Mouse (Mus musculus) lung, postnatal 36 days (tissue): Measurements from ENCODE around the gene Ramac.
A peak's percentile ranks its signal among the peaks of the same experiment; 100 is the strongest.

ENCODE experiments used
- DNase-seq: peaks from one replicate; pipeline ENCODE4 v3.0.0; 2022; ENCODE audit warnings: mixed read lengths

The Ramac gene

GRCm38 (mm10) chr7:81762180-81763109, at the start of gene Ramac:
TSS of gene Ramac (plus strand) at chr7:81762925.
- DNase-seq: peak; percentile 95

GRCm38 (mm10) chr7:81718657-81719056, 44.1 kb upstream of the Ramac start:
- DNase-seq: no peak

- DNase-seq: no peak
Measured at GRCm38 (mm10) chr7:81719216-81719661, 43.5 kb upstream of the Ramac start.

- DNase-seq: no peak
Measured at GRCm38 (mm10) chr7:81721271-81721670, 41.5 kb upstream of the Ramac start.

GRCm38 (mm10) chr7:81723851-81724250, 38.9 kb upstream of the Ramac start:
- no peak for DNase-seq

GRCm38 (mm10) chr7:81725986-81726727, 36.6 kb upstream of the Ramac start:
- DNase-seq: no peak

GRCm38 (mm10) chr7:81726728-81727005, 36.1 kb upstream of the Ramac start:
- peak; percentile 53 for DNase-seq

GRCm38 (mm10) chr7:81727716-81728115, 35.0 kb upstream of the Ramac start:
- no peak for DNase-seq

GRCm38 (mm10) chr7:81729787-81730186, 32.9 kb upstream of the Ramac start:
- DNase-seq: no peak

- no peak for DNase-seq
Measured at GRCm38 (mm10) chr7:81731181-81731651, 31.5 kb upstream of the Ramac start.

- no peak for DNase-seq
Measured at GRCm38 (mm10) chr7:81732183-81733089, 30.3 kb upstream of the Ramac start.

GRCm38 (mm10) chr7:81735300-81736048, 27.3 kb upstream of the Ramac start:
- DNase-seq: no peak

GRCm38 (mm10) chr7:81738720-81739385, 23.9 kb upstream of the Ramac start:
- DNase-seq: no peak

GRCm38 (mm10) chr7:81740010-81740409, 22.7 kb upstream of the Ramac start:
- no peak for DNase-seq

GRCm38 (mm10) chr7:81744145-81744544, 18.6 kb upstream of the Ramac start:
- peak; percentile 71 for DNase-seq

GRCm38 (mm10) chr7:81747956-81748355, 14.8 kb upstream of the Ramac start:
- DNase-seq: no peak

- DNase-seq: peak; percentile 52
Measured at GRCm38 (mm10) chr7:81763110-81763845, 553 bp downstream of the Ramac start.

- DNase-seq: peak; percentile 13
Measured at GRCm38 (mm10) chr7:81772786-81773539, 10.2 kb downstream of the Ramac start.

- no peak for DNase-seq
Measured at GRCm38 (mm10) chr7:81775325-81775724, 12.6 kb downstream of the Ramac start.

GRCm38 (mm10) chr7:81777667-81778218, 15.0 kb downstream of the Ramac start:
- no peak for DNase-seq
